8 mouse cellular contexts compared by ENCODE assay signal in genomic region chr4:55514733-55515176, GRCm38 (mm10). TPM values are rescaled to one million over a fixed set of nuclear protein-coding genes. Genes with fewer than 3 reads are reported as not detected.
DNase-seq lines count a peak whose midpoint lies in the region; ATAC-seq and TF ChIP-seq lines count a peak whose summit lies in the region.

No protein-coding gene starts in this region.

- ATAC-seq in embryonic facial prominence, embryonic 13.5 days (ENCODE audit: insufficient number of reproducible peaks, insufficient read depth, low FRiP score, low TSS enrichment, low read depth), result peak; percentile 90
- peak; percentile 95 for ATAC-seq in limb, embryonic 14.5 days (ENCODE audit: low FRiP score, low read depth)
- peak; percentile 94 for ATAC-seq in midbrain, embryonic 14.5 days (ENCODE audit: low FRiP score, low TSS enrichment)

- H3K9ac ChIP-seq in embryonic facial prominence, embryonic 13.5 days, result peak overlapping the region; percentile 76
- peak overlapping the region; percentile 74 for H3K9ac ChIP-seq in limb, embryonic 14.5 days (ENCODE audit: low read depth, low read length, severe bottlenecking)
- peak overlapping the region; percentile 75 for H3K9ac ChIP-seq in midbrain, embryonic 14.5 days (replicated peaks; ENCODE audit: low read length)

- peak overlapping the region; percentile 73 for H3K4me2 ChIP-seq in embryonic facial prominence, embryonic 13.5 days
- H3K4me2 ChIP-seq in limb, embryonic 14.5 days (replicated peaks; ENCODE audit: low read depth, low read length, severe bottlenecking), result peak overlapping the region; percentile 64
- H3K4me2 ChIP-seq in midbrain, embryonic 14.5 days (ENCODE audit: low read length), result peak overlapping the region; percentile 65

- peaks cover 8% of the 10 kb centered on the region; the same call in 1 of the 2 replicates for H3K4me1 ChIP-seq in embryonic facial prominence, embryonic 13.5 days
- H3K4me1 ChIP-seq in limb, embryonic 14.5 days (ENCODE audit: control insufficient read depth, insufficient read depth, low read length), result peaks cover 14% of the 10 kb centered on the region
- 0 out of 2 replicates have a peak, but pooled peaks cover 8% of the 10 kb centered on the region for H3K4me1 ChIP-seq in midbrain, embryonic 14.5 days (ENCODE audit: control insufficient read depth, insufficient read depth, low read length)
- peaks cover 6% of the 10 kb centered on the region; the same call in 1 of the 2 replicates for H3K4me1 ChIP-seq in small intestine, adult 2 months (ENCODE audit: control insufficient read depth, insufficient read depth, insufficient read length, low read length)

- peak; percentile 41 to 54 for DNase-seq in adrenal gland, postnatal 4 days (ENCODE audit: low spot score in 2 of 2)
- peak; percentile 82 to 83 for DNase-seq in heart, adult 9 months (ENCODE audit: low spot score in 2 of 2)
- DNase-seq in kidney, adult 8-10 months, result peak; percentile 51 to 70
- peak; percentile 89 for DNase-seq in limb, embryonic 14.5 days (ENCODE audit: low spot score)
- peak; percentile 92 for DNase-seq in midbrain, embryonic 14.5 days
- DNase-seq in adipocyte (ENCODE audit: low spot score), result no peak

- TF ChIP-seq POLR2A in limb, embryonic 14.5 days (IDR thresholded peaks at IDR 0.05; ENCODE audit: borderline replicate concordance, extremely low read depth, insufficient read depth, insufficient read length), result peak; percentile 80; the same call in 1 of the 2 replicates
- TF ChIP-seq POLR2A in small intestine, adult 2 months (IDR thresholded peaks at IDR 0.05; ENCODE audit: low read depth, low read length), result peak; percentile 46; the same call in 1 of the 2 replicates

- H3K27me3 ChIP-seq in embryonic facial prominence, embryonic 13.5 days, result no peaks in the 10 kb centered on the region
- H3K27me3 ChIP-seq in limb, embryonic 14.5 days (ENCODE audit: control insufficient read depth, insufficient read depth, low read length), result no peaks in the 10 kb centered on the region
- no peaks in the 10 kb centered on the region for H3K27me3 ChIP-seq in midbrain, embryonic 14.5 days (ENCODE audit: control insufficient read depth, insufficient read depth, low read length)
- H3K27me3 ChIP-seq in small intestine, adult 2 months (ENCODE audit: control insufficient read depth, insufficient read depth, low read length), result no peaks in the 10 kb centered on the region

- under 1% methylated on average over 39 of the region's 39 CpGs for WGBS in embryonic facial prominence, embryonic 13.5 days
- WGBS in limb, embryonic 14.5 days, result under 1% methylated on average over 39 of the region's 39 CpGs
- under 1% methylated on average over 39 of the region's 39 CpGs for WGBS in midbrain, embryonic 14.5 days
- under 1% methylated on average over 39 of the region's 39 CpGs for WGBS in small intestine, adult 2 months

- peak overlapping the region; percentile 78 for H3K27ac ChIP-seq in embryonic facial prominence, embryonic 13.5 days
- H3K27ac ChIP-seq in limb, embryonic 14.5 days (replicated peaks; ENCODE audit: low read depth, low read length), result peak overlapping the region; percentile 80
- H3K27ac ChIP-seq in midbrain, embryonic 14.5 days (replicated peaks; ENCODE audit: low read depth, low read length), result peak overlapping the region; percentile 67
- 0 out of 2 replicates have a peak overlapping the region, but pooled peaks have one; percentile 1 for H3K27ac ChIP-seq in small intestine, adult 2 months (ENCODE audit: insufficient read depth, low read depth, low read length)

- no peaks in the 10 kb centered on the region for H3K36me3 ChIP-seq in embryonic facial prominence, embryonic 13.5 days
- no peaks in the 10 kb centered on the region for H3K36me3 ChIP-seq in limb, embryonic 14.5 days (ENCODE audit: control insufficient read depth, insufficient read depth, low read length)
- H3K36me3 ChIP-seq in midbrain, embryonic 14.5 days (ENCODE audit: control insufficient read depth, insufficient read depth, low read length), result no peaks in the 10 kb centered on the region
- H3K36me3 ChIP-seq in small intestine, adult 2 months (ENCODE audit: control insufficient read depth, insufficient read depth, low read length), result no peaks in the 10 kb centered on the region

- TF ChIP-seq CTCF in small intestine, adult 2 months (IDR thresholded peaks at IDR 0.05; ENCODE audit: extremely low read depth, insufficient read length, insufficient replicate concordance, low read depth, low read length), result peak; percentile 75

- H3K4me3 ChIP-seq in embryonic facial prominence, embryonic 13.5 days, result peak overlapping the region; percentile 58
- peak overlapping the region; percentile 47 for H3K4me3 ChIP-seq in limb, embryonic 14.5 days (replicated peaks; ENCODE audit: low read length)
- peak overlapping the region; percentile 58 for H3K4me3 ChIP-seq in midbrain, embryonic 14.5 days (replicated peaks; ENCODE audit: low read depth, low read length)
- H3K4me3 ChIP-seq in small intestine, adult 2 months (ENCODE audit: low read depth, low read length), result peak overlapping the region; percentile 59

- no peaks in the 10 kb centered on the region for H3K9me3 ChIP-seq in embryonic facial prominence, embryonic 13.5 days
- H3K9me3 ChIP-seq in limb, embryonic 14.5 days (ENCODE audit: control insufficient read depth, low read length), result no peaks in the 10 kb centered on the region
- H3K9me3 ChIP-seq in midbrain, embryonic 14.5 days (ENCODE audit: control insufficient read depth, low read length), result no peaks in the 10 kb centered on the region

RNA-seq across cellular contexts. Expression of gene Klf4, which starts 17.5 kb away (rescaled TPM):
- 10 to 100 TPM; 15.2 to 15.3 TPM for total RNA-seq in adrenal gland, postnatal 4 days (2021)
- polyA plus RNA-seq in embryonic facial prominence, embryonic 13.5 days (2015; fragmentation: Nextera tagmentation; extraction: Ambion mirVana), result 21.2 and 22.6 TPM in 2 replicates
- 57.1 and 65.6 TPM in 2 replicates for polyA plus RNA-seq in limb, embryonic 14.5 days (2012; rRNA removed)
- polyA plus RNA-seq in limb, embryonic 14.5 days (2014; fragmentation: Nextera tagmentation; extraction: Ambion mirVana), result 30.0 and 31.3 TPM in 2 replicates
- 1.4 and 2.2 TPM in 2 replicates for polyA plus RNA-seq in midbrain, embryonic 14.5 days (2014; fragmentation: Nextera tagmentation; extraction: Ambion mirVana)
- polyA plus RNA-seq in small intestine, adult 2 months (2012; rRNA removed), result 178 and 590 TPM in 2 replicates

Comparison
In these comparisons a context has a peak if more than half of its experiments do, and no peak if none do; other contexts are left out.
1. H3K27ac ChIP-seq: peak in every context shown above with its lines; median percentile 80 in limb, embryonic 14.5 days; 78 in embryonic facial prominence, embryonic 13.5 days; 67 in midbrain, embryonic 14.5 days; 1 in small intestine, adult 2 months.